Mouse (Mus musculus) bone marrow, adult 2 months (tissue): ENCODE data around the gene Ccdc136.

ENCODE experiments used
- CTCF ChIP-seq: fragments of 200-500 bp; IDR thresholded peaks from 2 replicates; pipeline ENCODE4 v1.5.1; 2011; ENCODE audit warnings: low read length, control low read depth; ENCODE audit not compliant: control insufficient read depth, insufficient read depth
- POLR2A ChIP-seq: fragments of 200-500 bp; IDR thresholded peaks from 2 replicates; pipeline ENCODE4 v1.6.1; 2011; ENCODE audit warnings: low read depth, mild to moderate bottlenecking, control low read depth, low read length, borderline replicate concordance; ENCODE audit not compliant: control insufficient read depth

- TF ChIP-seq CTCF, result no peak
- no peak for TF ChIP-seq POLR2A
Measured at GRCm38 (mm10) chr6:29435940-29436451, 39.9 kb downstream of the Ccdc136 start.
